Mouse (Mus musculus): Measurements from ENCODE around the gene Prkcz.

DNA sequence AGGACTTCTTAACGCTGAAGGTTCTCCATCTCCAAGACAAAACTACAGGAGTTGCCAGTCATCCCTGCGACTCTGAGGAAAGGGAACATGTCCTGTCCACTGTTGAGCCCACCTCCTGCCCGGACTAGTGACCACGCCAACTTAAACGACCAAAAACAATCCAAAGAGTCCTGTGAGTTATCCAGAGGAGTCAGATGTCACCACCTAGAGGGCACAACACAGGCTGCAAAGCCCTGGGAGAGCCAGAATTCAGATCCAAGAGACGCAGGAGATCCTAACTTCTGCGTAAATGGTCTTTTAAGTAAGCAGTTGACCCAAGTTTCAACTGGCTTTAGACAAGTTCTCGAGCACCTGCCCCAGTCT lies 47.5 kb upstream of the Prkcz start:
- TF ChIP-seq CTCF (IDR thresholded peaks at IDR 0.05; ENCODE audit: low read depth) = peak; percentile 46
- no peak for TF ChIP-seq EP300 (optimal IDR thresholded peaks at IDR 0.05)
